Mouse (Mus musculus) lung, postnatal 10 days (tissue): Measurements from ENCODE around the gene Slc25a21.
"Not testable (repeated sequence)": the region's sequence is repeated elsewhere in the genome, so short reads cannot be mapped to it uniquely, and the experiment has no call there.

Source experiments
- DNase-seq: peaks from one replicate; pipeline ENCODE4 v3.0.0; 2021

Slc25a21 gene

GRCm38 (mm10) chr12:57197363-57198026 lies at the start of gene Slc25a21:
TSS of gene Slc25a21 (minus strand) at chr12:57197472.
- no peak for DNase-seq

DNA sequence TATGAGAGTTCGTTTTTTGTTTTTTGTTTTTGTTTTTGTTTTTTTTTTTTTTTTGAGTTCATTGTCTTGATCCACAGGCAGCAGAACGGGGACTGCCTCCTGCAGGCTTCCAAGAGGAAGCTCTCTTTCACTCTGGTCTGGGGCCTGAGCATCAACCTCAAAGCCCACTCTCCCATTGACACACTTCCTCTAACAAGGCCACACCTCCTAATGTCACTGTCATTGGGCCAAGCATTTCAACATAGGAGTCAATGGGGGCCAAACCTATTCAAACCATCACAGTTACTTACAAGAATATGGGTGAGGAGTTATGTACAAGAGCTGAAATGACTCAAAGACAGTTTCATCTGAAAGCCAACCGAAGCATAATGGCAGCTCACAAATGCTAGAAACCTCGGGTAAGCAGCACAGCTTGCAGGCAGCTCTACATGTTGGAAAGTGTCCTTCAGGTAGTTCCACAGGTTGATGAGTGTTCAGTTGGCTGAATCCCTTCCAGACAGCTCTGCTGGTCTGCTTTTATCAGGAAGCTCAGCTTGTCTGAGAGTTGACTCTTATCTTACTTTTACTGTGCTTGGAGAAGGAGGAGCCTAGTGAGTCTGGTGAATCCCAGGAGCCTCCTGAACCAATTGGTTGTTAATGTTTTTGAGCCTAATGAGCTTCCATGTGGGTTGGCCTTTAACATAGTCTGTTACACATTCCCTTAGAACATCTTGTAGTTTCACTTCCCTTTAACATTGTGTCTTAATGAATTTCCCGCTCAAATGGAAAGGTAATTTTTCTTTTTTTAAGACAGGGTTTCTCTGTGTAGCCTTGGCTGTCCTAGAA lies 46.6 kb upstream of the Slc25a21 start:
- DNase-seq = no peak

- no peak for DNase-seq
Measured at GRCm38 (mm10) chr12:57233386-57233785, 36.1 kb upstream of the Slc25a21 start.

- DNase-seq = peak; percentile 33
Measured at GRCm38 (mm10) chr12:57231085-57231875, 34.0 kb upstream of the Slc25a21 start.

DNA sequence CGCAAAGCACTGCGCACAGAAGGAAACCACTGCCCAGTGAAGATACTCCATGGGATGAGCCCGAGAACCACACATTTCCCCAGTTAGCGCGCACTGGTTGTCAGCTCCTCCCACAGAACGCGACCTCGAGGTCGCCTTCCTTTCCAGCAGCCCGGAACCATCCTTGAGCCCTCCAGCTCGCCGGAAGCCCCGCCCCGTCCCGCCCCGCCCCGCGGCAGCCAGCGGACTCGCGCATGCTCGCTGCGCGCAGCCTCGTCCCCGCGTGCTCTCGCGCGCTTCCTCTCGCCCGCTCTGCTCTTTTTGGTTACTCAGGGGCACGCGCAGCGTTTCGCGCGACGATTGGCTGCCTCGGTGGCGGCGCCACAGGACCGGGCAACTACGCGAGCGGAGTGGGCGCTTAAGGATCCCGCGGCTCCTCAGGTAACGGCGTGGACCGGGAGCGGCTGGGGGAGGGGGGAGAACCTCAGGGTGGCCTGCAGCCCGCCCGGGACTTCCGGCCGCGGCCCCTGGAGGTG lies 33.0 kb upstream of the Slc25a21 start, which contains the start of the genes Prps1l3 and Mipol1:
Gene Prps1l3, plus strand, starts transcription at position 221 of the 515 bp plus-strand sequence.
Gene Mipol1, plus strand, starts transcription at position 236 of the 515 bp plus-strand sequence.
- DNase-seq = peak; percentile 88

- DNase-seq = no peak
Measured at GRCm38 (mm10) chr12:57229703-57230102, 32.4 kb upstream of the Slc25a21 start.

DNA sequence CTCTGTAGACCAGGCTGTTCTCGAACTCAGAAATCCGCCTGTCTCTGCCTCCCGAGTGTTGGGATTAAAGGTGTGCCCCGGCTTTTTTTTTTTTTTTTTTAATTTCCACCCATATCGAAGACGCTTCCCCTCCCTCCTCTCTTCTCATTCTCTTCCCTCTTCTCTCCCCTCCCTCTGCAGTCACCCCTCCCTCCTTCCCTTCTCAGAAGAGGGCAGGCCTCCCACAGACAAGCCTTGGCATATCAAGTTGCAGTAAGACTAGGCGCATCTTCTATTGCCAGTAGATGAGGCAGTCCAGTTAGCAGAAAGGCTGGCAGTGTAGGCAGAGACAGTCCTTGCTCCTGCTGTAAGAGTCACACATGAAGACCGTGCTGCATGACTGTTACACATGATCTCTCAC lies 30.5 kb upstream of the Slc25a21 start:
- DNase-seq = no peak

DNA sequence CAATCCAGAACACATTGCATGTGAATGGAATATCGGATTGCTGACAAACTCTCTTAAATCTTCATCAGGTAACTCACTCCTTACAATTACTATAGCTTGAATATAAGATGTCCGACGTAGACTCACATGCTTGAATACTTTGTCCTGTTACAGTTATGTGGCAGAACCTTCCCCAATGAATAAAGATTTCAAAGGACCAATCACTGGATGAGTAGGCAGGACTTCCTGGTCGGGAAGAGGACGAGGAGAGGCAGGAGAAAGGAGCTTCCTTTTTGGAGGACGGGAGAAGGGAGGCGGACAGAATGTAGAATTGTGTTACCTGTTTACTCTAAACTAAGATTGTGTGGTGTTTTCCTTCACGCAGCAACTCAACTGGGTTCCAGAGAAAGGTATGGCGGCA lies 29.1 kb upstream of the Slc25a21 start:
- DNase-seq = no peak

GRCm38 (mm10) chr12:57212463-57212862 lies 15.2 kb upstream of the Slc25a21 start:
- DNase-seq = not testable (repeated sequence)

DNA sequence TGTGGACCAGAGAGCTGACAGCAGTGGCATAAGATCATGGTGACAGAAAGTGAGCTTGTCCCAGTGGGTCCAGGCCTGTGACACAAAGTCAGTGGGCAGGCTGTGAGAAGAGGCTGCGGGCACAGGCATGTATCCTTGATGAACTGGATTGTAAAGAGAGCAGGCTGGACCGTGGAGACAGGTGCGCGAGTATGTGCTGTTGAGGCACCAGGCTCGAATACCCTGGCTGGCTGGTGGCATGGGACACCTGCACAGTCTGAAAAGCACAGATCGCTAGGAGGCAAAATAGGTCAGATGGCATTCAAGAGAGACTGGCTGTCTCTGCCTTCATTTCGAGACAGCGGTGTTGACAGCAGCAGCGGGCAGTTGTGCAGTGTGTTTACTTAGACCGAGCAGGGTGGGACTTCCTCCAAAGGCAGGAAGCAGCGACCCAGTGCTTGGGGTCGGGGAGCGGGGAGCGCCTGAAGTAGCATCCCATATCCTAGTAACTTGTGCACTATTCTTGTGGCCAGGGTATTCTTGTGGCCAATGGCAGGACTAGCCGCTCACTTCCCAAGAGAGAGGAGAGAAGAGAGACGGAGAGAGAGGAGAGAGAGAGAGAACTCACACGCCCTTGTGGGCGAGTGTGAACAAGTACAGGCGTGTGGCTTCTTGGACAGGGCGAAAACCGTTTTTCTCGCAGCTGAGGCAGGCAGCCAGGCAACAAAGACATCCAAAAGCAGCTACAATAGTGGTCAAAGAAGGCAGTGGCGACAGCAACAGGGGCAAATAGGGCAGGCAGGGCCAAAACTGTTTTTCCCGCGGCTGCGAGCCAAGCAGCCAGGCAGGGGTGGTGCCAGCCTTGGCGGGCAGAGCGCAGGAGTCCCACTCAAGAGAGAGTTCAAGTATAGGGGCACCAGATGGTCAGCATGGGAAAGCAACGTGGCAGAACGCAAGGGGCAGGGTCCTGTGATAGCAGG lies 14.4 kb upstream of the Slc25a21 start:
- DNase-seq = peak; percentile 71

GRCm38 (mm10) chr12:57204276-57204851 lies 7.1 kb upstream of the Slc25a21 start:
- DNase-seq = no peak

DNA sequence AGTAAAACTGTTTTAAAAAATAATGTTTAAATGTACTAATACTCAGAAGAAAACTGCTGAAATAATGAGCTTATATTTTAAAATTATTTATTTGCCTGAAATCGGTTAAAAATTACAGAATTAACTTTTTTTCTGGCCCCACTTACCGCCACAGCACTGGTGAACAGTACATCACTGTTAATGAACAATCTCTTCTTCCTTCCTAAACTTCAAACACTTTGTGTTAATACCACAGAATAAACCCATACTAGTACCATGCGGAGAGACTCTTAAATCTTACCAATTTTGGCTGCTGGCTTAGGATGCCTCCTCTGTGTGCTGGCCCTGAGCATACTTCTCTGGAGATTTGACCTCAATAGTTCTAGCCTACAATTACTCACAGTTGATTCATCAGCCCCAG lies 4.6 kb upstream of the Slc25a21 start:
- DNase-seq = no peak

GRCm38 (mm10) chr12:57199427-57199826 lies 2.2 kb upstream of the Slc25a21 start:
- DNase-seq = no peak

- no peak for DNase-seq
Measured at GRCm38 (mm10) chr12:57198269-57198668, 997 bp upstream of the Slc25a21 start.

DNA sequence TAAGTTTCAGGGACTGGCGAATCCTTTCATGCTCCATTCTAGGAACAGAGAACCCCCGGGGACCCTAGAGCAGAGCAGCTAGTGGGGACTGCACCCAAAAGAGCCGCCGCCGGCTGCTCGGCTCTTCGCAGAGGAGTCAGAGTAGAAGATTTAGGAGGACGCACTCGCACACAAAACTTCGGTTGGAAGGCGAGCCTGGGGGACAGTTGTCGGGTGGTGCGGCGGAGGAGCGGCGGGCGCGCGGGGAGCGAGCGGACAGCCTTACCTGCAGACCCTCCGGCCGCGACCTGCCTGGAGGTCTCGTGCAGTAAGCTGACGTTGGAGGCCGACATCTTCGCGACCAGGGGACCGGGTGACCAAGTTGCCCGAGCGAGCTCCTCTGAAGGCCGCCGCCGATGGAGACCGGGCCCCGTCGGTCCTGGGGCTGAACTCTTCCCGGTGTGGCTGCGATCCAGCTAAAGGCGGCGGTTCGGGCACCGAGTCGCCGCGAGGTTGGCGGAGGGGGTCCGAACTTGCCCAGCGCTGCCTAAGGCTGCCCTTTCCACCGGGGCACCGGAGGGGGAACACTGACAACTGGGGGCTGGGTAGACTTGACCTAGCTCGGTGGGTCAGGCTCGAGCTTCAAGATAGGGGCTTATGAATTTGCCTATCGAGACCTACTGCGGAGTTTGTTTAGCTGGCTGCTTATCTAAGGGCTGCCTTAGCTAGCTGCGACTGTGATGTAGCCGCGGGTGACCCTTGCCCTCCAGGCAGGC lies 487 bp downstream of the Slc25a21 start:
- peak; percentile 16 for DNase-seq

- DNase-seq = no peak
Measured at GRCm38 (mm10) chr12:57196286-57196607, 1.0 kb downstream of the Slc25a21 start.

- DNase-seq = peak; percentile 28
Measured at GRCm38 (mm10) chr12:57194609-57195008, 2.7 kb downstream of the Slc25a21 start.

- DNase-seq = no peak
Measured at GRCm38 (mm10) chr12:57187032-57187431, 10.2 kb downstream of the Slc25a21 start.

DNA sequence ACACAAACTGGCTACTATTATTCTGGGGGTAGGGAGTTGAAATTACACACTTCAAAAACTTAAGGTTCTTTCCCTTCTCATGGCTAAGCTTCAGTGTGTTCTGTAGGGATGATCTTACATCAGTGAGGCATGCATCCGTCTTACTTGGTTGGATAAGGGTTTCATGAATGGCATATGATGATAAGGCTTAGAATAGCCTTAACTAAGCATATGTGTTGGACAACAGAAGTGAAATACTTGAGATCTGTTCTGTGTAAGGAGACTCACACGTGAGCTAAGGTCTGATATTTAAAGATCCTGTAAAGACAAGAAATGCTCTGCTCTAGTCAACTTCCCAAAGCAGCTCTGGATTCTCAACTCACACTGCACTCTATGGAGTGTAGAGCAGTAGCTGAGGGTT lies 11.1 kb downstream of the Slc25a21 start:
- no peak for DNase-seq

- no peak for DNase-seq
Measured at GRCm38 (mm10) chr12:57185475-57185874, 11.8 kb downstream of the Slc25a21 start.
